Mouse (Mus musculus): ENCODE results near the gene Kcnh4.
A peak's percentile ranks its signal among the peaks of the same experiment; 100 is the strongest.

Kcnh4 gene

DNA sequence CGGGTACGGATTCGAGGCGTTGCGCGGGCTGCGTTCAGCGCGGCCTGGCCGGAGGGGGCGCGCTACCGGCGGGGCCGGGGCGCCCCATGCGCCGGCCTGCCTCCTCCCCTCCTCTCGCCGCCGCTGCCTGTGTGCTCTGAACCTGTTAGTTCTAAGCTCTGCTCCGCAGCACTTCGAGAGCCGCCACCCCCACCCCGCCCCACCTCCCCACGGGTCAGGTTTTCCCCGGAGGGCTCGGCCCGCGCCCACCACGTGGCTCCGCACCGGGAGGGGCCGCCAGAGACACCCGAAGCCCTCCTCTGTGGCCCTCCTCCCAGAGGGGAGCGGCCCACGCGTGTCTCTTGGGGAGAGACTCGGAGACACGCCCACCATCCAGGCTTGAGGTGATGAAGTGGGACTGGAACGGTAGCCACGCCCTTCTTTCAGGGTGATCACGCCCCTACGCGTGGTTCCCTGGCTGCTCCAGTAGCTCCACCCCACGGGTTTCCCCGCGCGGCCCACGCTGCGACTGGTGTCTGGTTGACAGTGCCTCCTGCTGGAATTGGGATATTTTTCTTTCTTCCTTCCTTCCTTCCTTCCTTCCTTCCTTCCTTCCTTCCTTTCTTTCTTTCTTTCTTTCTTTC lies at the start of gene Kcnh4:
Kcnh4 (minus strand) TSS at position 332 of the 623 bp plus-strand sequence.
- peak; percentile 92 to 96 for DNase-seq (ENCODE audit: low spot score in 2 of 2)

- DNase-seq (ENCODE audit: low spot score in 2 of 2): no peak
Measured at GRCm38 (mm10) chr11:100806380-100807305, 46.9 kb upstream of the Kcnh4 start.

- DNase-seq (ENCODE audit: low spot score in 2 of 2): no peak
Measured at GRCm38 (mm10) chr11:100805535-100805934, 45.8 kb upstream of the Kcnh4 start.

GRCm38 (mm10) chr11:100804409-100804808 lies 44.7 kb upstream of the Kcnh4 start:
- no peak for DNase-seq (ENCODE audit: low spot score in 2 of 2)

GRCm38 (mm10) chr11:100799426-100799825 lies 39.7 kb upstream of the Kcnh4 start:
- no peak for DNase-seq (ENCODE audit: low spot score in 2 of 2)

GRCm38 (mm10) chr11:100796585-100796984 lies 36.8 kb upstream of the Kcnh4 start:
- DNase-seq (ENCODE audit: low spot score in 2 of 2): no peak

- DNase-seq (ENCODE audit: low spot score in 2 of 2): no peak
Measured at GRCm38 (mm10) chr11:100795386-100795785, 35.6 kb upstream of the Kcnh4 start.

DNA sequence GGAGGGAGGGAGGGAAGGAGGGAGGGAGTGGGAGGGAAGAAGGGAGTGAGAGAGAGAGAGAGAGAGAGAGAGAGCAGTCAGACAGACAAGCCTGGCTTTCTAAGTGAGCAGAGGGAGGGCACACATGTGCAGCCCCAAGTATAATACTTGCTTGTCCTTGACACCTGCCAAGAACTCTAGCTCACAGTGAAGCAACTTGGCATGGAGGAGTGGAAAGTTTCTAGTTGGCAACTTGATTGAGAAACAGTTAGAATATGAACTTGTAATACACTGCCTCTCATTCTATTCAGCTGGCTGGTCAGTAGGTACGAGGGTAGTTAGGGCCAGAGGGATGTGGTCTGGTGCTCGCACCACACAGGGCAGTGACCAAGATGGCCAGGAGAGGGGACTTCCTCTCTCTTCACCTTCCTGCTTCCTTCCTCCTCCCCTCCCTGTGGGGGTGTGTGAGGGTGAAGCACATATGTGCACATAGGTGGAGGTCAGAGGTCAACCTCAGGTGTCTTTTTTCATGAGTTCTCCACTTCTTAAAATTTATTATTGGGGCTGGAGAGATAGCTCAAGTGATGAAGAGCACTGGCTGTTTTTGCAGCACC lies 31.8 kb upstream of the Kcnh4 start:
- no peak for DNase-seq (ENCODE audit: low spot score in 2 of 2)

- peak in 1 of 2 experiments; percentile 32 for DNase-seq (ENCODE audit: low spot score in 2 of 2)
Measured at GRCm38 (mm10) chr11:100790644-100791043, 30.9 kb upstream of the Kcnh4 start.

GRCm38 (mm10) chr11:100789702-100790101 lies 30.0 kb upstream of the Kcnh4 start:
- no peak for DNase-seq (ENCODE audit: low spot score in 2 of 2)

- no peak for DNase-seq (ENCODE audit: low spot score in 2 of 2)
Measured at GRCm38 (mm10) chr11:100785774-100786173, 26.0 kb upstream of the Kcnh4 start.

GRCm38 (mm10) chr11:100784286-100784685 lies 24.5 kb upstream of the Kcnh4 start:
- DNase-seq (ENCODE audit: low spot score in 2 of 2): no peak

- DNase-seq (ENCODE audit: low spot score in 2 of 2): no peak
Measured at GRCm38 (mm10) chr11:100782568-100782967, 22.8 kb upstream of the Kcnh4 start.

DNA sequence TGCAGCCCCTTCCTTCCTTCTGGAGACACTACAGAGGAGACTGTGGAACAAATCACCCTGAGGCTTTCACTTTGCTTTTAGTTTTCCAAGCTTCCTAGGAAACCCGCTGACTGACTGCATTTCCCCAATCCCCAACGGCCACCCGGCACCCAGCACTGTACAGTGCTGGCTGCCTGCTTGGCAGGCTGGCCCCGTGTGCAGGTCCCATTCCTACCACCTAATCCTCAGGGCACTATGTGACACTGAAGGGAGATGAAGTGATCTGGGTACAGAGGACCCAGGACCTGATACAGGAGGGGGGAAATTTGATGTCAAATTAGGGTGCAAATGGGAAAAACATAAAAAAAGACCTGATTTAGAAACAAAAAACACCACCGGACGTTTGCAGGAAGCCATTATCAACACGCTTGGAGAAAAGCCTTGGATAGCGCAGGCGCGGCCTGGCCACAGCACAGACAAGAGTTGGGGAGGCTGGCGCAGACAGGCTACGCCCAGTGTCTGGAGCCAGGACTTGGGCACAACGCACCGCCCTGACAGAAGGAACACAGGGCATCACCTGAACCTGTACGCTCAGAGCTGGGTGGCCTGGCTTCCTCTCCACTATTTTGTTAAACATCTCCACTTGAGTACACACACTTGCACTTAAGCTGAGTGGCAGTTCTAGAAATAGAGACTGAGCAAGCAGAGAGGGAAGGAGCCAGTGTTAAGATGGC lies 22.2 kb upstream of the Kcnh4 start:
- DNase-seq (ENCODE audit: low spot score in 2 of 2): no peak

- no peak for DNase-seq (ENCODE audit: low spot score in 2 of 2)
Measured at GRCm38 (mm10) chr11:100780247-100780646, 20.5 kb upstream of the Kcnh4 start.

DNA sequence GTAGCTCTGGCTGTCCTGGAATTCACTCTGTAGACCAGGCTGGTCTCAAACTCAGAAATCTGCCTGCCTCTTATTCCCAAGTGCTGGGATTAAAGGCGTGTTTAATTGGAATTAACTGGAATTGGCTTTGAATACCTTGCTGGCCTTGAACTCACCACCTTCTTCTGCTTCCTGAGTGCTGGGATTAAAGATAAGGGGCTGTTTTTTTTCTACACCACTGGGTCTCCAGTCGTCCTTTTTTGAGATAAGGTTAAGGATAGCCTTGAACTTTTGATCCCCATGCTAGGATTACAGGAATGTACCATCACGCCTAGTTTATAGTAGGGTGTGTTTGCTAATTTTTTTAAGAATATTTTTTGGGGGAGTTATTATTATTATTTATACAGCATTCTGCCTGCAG lies 18.3 kb upstream of the Kcnh4 start:
- no peak for DNase-seq (ENCODE audit: low spot score in 2 of 2)

- DNase-seq (ENCODE audit: low spot score in 2 of 2): no peak
Measured at GRCm38 (mm10) chr11:100775921-100776320, 16.2 kb upstream of the Kcnh4 start.

- DNase-seq (ENCODE audit: low spot score in 2 of 2): no peak
Measured at GRCm38 (mm10) chr11:100774261-100774660, 14.5 kb upstream of the Kcnh4 start.

DNA sequence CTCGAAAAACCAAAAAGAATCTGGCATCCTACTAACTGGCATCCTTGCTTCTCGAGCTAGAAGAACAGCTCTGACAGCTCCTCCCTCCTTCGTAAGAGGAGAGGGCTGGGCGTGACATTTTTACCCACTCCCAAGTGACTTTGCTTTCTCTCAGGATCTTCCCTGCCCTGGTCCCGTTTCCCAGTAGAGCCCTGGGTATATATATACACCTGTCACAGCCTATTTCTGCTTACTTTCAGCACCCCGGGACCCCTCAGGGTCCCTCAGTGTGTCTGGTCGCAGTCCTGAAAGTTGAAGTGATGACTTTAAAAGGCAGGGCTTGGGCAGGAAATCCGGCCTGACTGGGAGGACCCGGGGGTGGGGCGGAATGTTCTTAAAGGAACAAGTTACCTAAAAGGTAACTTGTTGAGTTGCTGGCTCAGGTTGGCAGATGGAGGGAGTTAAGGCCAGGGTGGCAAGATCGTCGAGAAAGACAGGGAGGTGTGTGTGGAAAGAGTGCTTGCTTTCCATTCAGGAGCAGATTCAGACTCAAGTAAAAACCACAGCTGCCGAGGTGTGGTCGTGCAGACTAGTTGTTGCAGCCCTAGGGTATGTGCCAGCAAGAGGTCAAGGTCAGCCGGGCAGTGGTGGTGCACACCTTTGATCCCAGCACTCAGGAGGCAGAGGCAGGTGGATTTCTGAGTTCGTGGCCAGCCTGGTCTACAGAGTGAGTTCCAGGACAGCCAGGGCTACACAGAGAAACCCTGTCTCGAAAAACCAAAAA lies 11.1 kb upstream of the Kcnh4 start, which contains the start of gene Ghdc:
Ghdc (minus strand) TSS at position 312 of the 763 bp plus-strand sequence.
- DNase-seq (ENCODE audit: low spot score in 2 of 2): peak; percentile 82 to 88

DNA sequence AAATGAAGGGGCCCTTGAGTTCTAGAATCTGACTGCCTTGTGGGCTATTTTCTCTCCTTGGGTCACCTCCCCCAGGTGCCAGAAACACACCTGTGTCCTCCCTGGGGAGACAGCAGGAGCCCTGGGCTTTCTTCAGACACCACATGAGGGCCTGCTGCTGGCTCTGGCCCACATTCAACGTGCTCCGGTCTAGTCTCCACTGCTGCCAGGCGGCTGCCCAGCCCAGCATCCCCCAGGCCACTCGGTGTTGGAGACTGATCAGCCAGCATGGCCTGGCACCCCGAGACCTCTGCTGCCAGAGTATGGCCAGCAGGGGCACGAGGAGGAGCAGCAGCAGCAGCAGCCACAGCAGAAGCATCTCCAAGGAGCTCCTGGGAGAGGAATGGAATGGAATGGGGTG lies 10.2 kb upstream of the Kcnh4 start:
- DNase-seq (ENCODE audit: low spot score in 2 of 2): no peak

DNA sequence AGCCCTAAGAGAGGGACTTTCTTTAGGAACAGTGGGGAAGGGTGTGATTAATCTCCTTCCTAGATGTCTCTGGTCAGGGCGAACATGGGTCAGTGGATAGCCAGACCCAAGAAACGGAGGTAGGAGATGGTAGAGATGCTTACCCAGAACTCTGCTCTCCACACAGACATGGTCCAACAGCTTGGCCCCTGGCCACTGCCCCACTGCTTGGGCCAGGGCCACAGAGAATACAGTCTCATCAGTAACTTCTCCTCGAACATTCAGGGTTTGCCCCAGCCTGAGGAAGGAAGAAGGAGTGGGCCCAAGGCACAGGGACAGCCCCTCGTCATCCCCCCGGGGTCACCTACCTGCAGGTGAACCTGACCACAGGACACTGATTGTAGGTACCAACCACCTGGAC lies 8.1 kb upstream of the Kcnh4 start:
- no peak for DNase-seq (ENCODE audit: low spot score in 2 of 2)

Data from right cerebral cortex, adult 2 months (tissue).